25 mouse cellular contexts compared by ENCODE assay signal in genomic region chr6:61223563-61223962, GRCm38 (mm10). TPM values are rescaled to one million over a fixed set of nuclear protein-coding genes. Genes with fewer than 3 reads are reported as not detected.
A peak's percentile ranks its signal among the peaks of the same experiment; 100 is the strongest.
DNase-seq lines count a peak whose midpoint lies in the region; ATAC-seq and TF ChIP-seq lines count a peak whose summit lies in the region.
"Had no signal": no experiment of that assay in that cellular context is flagged by ENCODE, and none has a peak within 500 bp of the region (broad histone marks: within the 10 kb centered on the region; RNA-seq: fewer than 3 reads in every experiment).

No protein-coding gene starts in this region.

- H3K4me1 ChIP-seq in intestine, embryonic 15.5 days (replicated peaks): no peaks in the 10 kb centered on the region
- no peaks in the 10 kb centered on the region; the same call in 1 of the 2 replicates for H3K4me1 ChIP-seq in intestine, postnatal 0 days (replicated peaks; ENCODE audit: control insufficient read depth, insufficient read depth, low read length)
- H3K4me1 ChIP-seq: embryonic facial prominence, embryonic 12.5 days; embryonic facial prominence, embryonic 15.5 days; hindbrain, embryonic 12.5 days; hindbrain, embryonic 15.5 days had no signal

- H3K9me3 ChIP-seq in intestine, embryonic 15.5 days: no peaks in the 10 kb centered on the region
- no peaks in the 10 kb centered on the region for H3K9me3 ChIP-seq in intestine, postnatal 0 days (ENCODE audit: control insufficient read depth)
- H3K9me3 ChIP-seq: embryonic facial prominence, embryonic 12.5 days; embryonic facial prominence, embryonic 15.5 days; G1E; hindbrain, embryonic 12.5 days; hindbrain, embryonic 15.5 days had no signal

- H3K4me3 ChIP-seq in intestine, embryonic 15.5 days (replicated peaks): no peak overlapping the region
- no peak overlapping the region for H3K4me3 ChIP-seq in intestine, postnatal 0 days (ENCODE audit: low read depth, low read length)
- H3K4me3 ChIP-seq: embryonic facial prominence, embryonic 12.5 days; embryonic facial prominence, embryonic 15.5 days; gastrocnemius, adult 2 months; hindbrain, embryonic 12.5 days; hindbrain, embryonic 15.5 days had no signal

- no peak overlapping the region for H3K4me2 ChIP-seq in intestine, embryonic 15.5 days (replicated peaks)
- peak overlapping the region; percentile 37 for H3K4me2 ChIP-seq in intestine, postnatal 0 days (replicated peaks; ENCODE audit: low read depth)
- H3K4me2 ChIP-seq: embryonic facial prominence, embryonic 12.5 days; embryonic facial prominence, embryonic 15.5 days; heart, embryonic 11.5 days; hindbrain, embryonic 12.5 days; hindbrain, embryonic 15.5 days had no signal

- no peaks in the 10 kb centered on the region for H3K36me3 ChIP-seq in intestine, embryonic 15.5 days
- no peaks in the 10 kb centered on the region for H3K36me3 ChIP-seq in intestine, postnatal 0 days (ENCODE audit: control insufficient read depth, insufficient read depth)
- H3K36me3 ChIP-seq: embryonic facial prominence, embryonic 12.5 days; embryonic facial prominence, embryonic 15.5 days; G1E; hindbrain, embryonic 12.5 days; hindbrain, embryonic 15.5 days had no signal

- no peaks in the 10 kb centered on the region for H3K27me3 ChIP-seq in intestine, embryonic 15.5 days (replicated peaks)
- H3K27me3 ChIP-seq in intestine, postnatal 0 days (replicated peaks; ENCODE audit: control insufficient read depth, insufficient read depth, low read length): no peaks in the 10 kb centered on the region
- H3K27me3 ChIP-seq: CH12.LX; embryonic facial prominence, embryonic 12.5 days; embryonic facial prominence, embryonic 15.5 days; hindbrain, embryonic 12.5 days; hindbrain, embryonic 15.5 days; Patski had no signal

- no peak overlapping the region for H3K27ac ChIP-seq in intestine, embryonic 15.5 days
- peak overlapping the region; percentile 71 for H3K27ac ChIP-seq in intestine, postnatal 0 days (ENCODE audit: low read depth, low read length)
- H3K27ac ChIP-seq: embryonic facial prominence, embryonic 12.5 days; embryonic facial prominence, embryonic 15.5 days; gastrocnemius, adult 2 months; hindbrain, embryonic 12.5 days; hindbrain, embryonic 15.5 days had no signal

- peak; percentile 21 for DNase-seq in kidney, adult 9 months
- DNase-seq in kidney, postnatal 10 days: no peak
- DNase-seq in thymus, postnatal 10 days (ENCODE audit: low spot score in 2 of 2): no peak
- DNase-seq: adrenal gland, postnatal 10 days; adrenal gland, postnatal 36 days; B cell, adult 2 months; cerebellum, adult 2 months; cerebellum, adult 9-11 months; cerebellum, postnatal 25 days; forebrain, postnatal 0 days; gastrocnemius, adult 2 months; gastrocnemius, postnatal 14 days; heart, adult 11 months had no signal

- WGBS in intestine, embryonic 15.5 days: 64% methylated on average over 2 of the region's 2 CpGs
- WGBS in intestine, postnatal 0 days: 29% methylated on average over 2 of the region's 2 CpGs

- peak; percentile 76 for ATAC-seq in intestine, embryonic 15.5 days
- ATAC-seq in intestine, postnatal 0 days: peak; percentile 91
- no peak for ATAC-seq in megakaryocyte, adult 5-6 weeks (ENCODE audit: poor library complexity, severe bottlenecking)
- ATAC-seq: forebrain, embryonic 14.5 days; forebrain, postnatal 0 days; Patski had no signal

- no peak for TF ChIP-seq CTCF in intestine, postnatal 0 days (IDR thresholded peaks at IDR 0.05; ENCODE audit: low read depth)

- no peak overlapping the region for H3K9ac ChIP-seq in intestine, embryonic 15.5 days
- H3K9ac ChIP-seq in intestine, postnatal 0 days (ENCODE audit: low read depth, low read length): no peak overlapping the region
- H3K9ac ChIP-seq: embryonic facial prominence, embryonic 12.5 days; embryonic facial prominence, embryonic 15.5 days; forebrain, postnatal 0 days; hindbrain, embryonic 12.5 days; hindbrain, embryonic 15.5 days had no signal

RNA-seq across cellular contexts. Expression of gene Ccser1, which starts 43.4 kb away (rescaled TPM):
- 4.9 and 5.6 TPM in 2 replicates for polyA plus RNA-seq in intestine, embryonic 15.5 days (2015; fragmentation: Nextera tagmentation; extraction: Ambion mirVana)
- 6.6 and 8.1 TPM in 2 replicates for polyA plus RNA-seq in intestine, postnatal 0 days (2015; fragmentation: Nextera tagmentation; extraction: Ambion mirVana)
- 0.68 TPM in 1 of 2 replicates, not detected in the other for total RNA-seq in megakaryocyte, adult 5-6 weeks (2015)
- total RNA-seq in megakaryocyte, adult 5-6 weeks (2017): not detected in 2 replicates
- total RNA-seq: CH12.LX had no signal
- polyA plus RNA-seq: G1E had no signal
